Mouse (Mus musculus) hindbrain, embryonic 12.5 days (tissue): ENCODE measurements around the gene Rhbdd1. TPM values are rescaled to one million over a fixed set of nuclear protein-coding genes. Genes with fewer than 3 reads are reported as not detected.

ENCODE experiments used
- ATAC-seq: fragments of 200-750 bp; cut with Nextera tagmentation; 2 replicates; pipeline ENCODE4 v1.8.0; 2017; ENCODE audit warnings: moderate TSS enrichment; ENCODE audit not compliant: low FRiP score
- H3K27ac ChIP-seq: fragments of 300-500 bp; sonication (generic); 2 replicates; pipeline ENCODE4 v1.5.1; 2016; ENCODE audit warnings: mild to moderate bottlenecking
- H3K27me3 ChIP-seq: fragments of 300-500 bp; sonication (generic); 2 replicates; pipeline ENCODE4 v1.6.1; 2016; ENCODE audit warnings: mild to moderate bottlenecking
- H3K36me3 ChIP-seq: fragments of 300-500 bp; sonication (generic); 2 replicates; pipeline ENCODE4 v1.6.1; 2016; ENCODE audit warnings: mild to moderate bottlenecking
- H3K4me1 ChIP-seq: fragments of 300-500 bp; sonication (generic); 2 replicates; pipeline ENCODE4 v1.6.1; 2016
- H3K4me2 ChIP-seq: fragments of 300-500 bp; sonication (generic); replicated peaks from 2 replicates; pipeline ENCODE4 v1.6.1; 2016; ENCODE audit warnings: mild to moderate bottlenecking
- H3K4me3 ChIP-seq: fragments of 300-500 bp; sonication (generic); 2 replicates; pipeline ENCODE4 v1.5.1; 2016; ENCODE audit warnings: mild to moderate bottlenecking
- H3K9ac ChIP-seq: fragments of 300-500 bp; sonication (generic); 2 replicates; pipeline ENCODE4 v1.6.1; 2016; ENCODE audit warnings: mild to moderate bottlenecking, moderate library complexity
- H3K9me3 ChIP-seq: fragments of 300-500 bp; sonication (generic); replicated peaks from 2 replicates; pipeline ENCODE4 v1.6.1; 2016; ENCODE audit warnings: mild to moderate bottlenecking
- WGBS: fragments of 180-500 bp; shearing (Covaris S2); methylation state at CpG from one replicate; pipeline ENCODE4 v1.1.7; 2016; 5-methylcytosine and 5-hydroxymethylcytosine counted together
- polyA plus RNA-seq: library from polyadenylated mRNA; unstranded; fragments of >200 nt; fragmentation: Nextera tagmentation; extraction: Ambion mirVana; gene quantifications from 2 replicates; pipeline ENCODE4 v1.2.1, GENCODE M21; 2016

Gene Rhbdd1
- polyA plus RNA-seq, 1 experiment from 2014 or later: 7.9 TPM

DNA sequence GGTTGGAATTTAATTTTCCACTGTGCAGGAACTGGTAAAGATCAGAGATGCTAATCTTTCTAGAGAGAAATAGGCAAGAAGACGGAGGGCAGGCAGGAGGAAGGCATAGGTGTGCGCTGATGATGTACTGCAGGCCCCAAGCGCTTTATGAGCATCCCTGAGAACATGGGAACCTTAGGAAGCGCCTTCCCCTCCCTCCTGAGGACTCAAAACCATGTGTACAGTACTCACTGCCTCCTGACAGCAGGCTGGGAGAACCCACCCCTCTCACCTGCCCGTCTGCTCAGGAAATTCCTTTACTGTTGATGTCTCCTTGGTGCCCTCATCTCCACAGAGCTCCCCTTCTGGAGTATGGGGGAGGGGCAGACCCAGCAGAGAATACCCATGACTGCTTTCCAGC lies 95.3 kb downstream of the Rhbdd1 start:
- no peaks in the 10 kb centered on the region for H3K9me3 ChIP-seq
- WGBS: 75% methylated on average over 5 of the region's 5 CpGs
- H3K27me3 ChIP-seq: no peaks in the 10 kb centered on the region
- no peak for ATAC-seq
- peaks cover 10% of the 10 kb centered on the region for H3K4me1 ChIP-seq
- H3K9ac ChIP-seq: no peak overlapping the region
- H3K36me3 ChIP-seq: no peaks in the 10 kb centered on the region
- no peak overlapping the region for H3K4me3 ChIP-seq
- no peak overlapping the region for H3K27ac ChIP-seq
- H3K4me2 ChIP-seq: no peak overlapping the region

DNA sequence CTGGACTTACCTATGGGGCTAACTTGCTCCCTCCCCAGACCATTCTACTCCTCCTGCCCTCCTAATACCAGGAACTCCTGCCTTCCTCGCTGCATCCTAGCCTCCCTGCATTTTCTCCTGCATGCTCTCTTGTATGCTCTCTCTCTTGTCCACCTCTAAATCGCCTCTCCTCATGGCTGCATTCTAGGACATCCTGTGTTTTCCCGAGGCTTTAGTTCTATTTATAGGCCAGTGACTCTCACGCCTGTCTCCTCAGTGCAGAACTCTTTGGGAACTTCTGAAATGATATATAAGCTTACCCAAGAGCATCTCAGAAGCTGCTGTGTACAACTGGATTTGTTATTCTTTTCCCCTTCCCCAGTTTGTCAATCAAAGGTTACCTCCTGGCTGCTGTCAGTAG lies 95.8 kb downstream of the Rhbdd1 start:
- Histone ChIP-seq H3K9ac (no peak overlapping the region), H3K9me3 (no peaks in the 10 kb centered on the region), H3K4me1 (peaks cover 10% of the 10 kb centered on the region), H3K27ac (no peak overlapping the region), H3K4me3 (no peak overlapping the region), H3K36me3 (no peaks in the 10 kb centered on the region), H3K4me2 (no peak overlapping the region), H3K27me3 (no peaks in the 10 kb centered on the region)
- WGBS: 77% methylated on average over 4 of the region's 4 CpGs
- no peak for ATAC-seq

DNA sequence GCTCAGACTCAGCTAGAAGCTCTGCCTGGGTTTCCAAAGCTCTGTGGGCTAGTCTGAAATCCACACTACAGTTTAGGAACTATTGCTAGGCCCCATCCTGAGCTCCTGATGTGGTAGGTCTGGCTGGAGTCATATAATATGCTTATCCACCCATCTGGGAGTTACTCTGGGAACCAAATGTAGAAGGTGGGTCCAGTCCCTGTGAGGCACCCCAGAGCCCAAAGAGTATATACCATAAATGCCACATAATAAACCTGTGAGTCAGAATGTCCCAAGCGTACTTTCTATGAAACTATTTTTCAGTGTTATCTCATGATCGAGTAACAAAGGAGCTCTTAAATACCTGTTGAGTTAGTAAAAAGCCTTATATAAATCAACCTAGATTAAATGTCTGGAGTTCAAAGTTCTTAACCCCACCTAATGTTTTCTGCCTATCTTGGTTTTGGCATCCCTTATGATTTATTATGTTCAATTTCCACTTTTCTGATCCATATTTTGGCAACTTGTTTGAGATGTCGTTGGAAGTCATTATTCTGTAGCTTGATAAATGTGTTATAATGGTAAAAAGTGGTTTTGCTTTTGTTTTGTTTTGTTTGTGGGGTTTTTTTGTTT lies 98.3 kb downstream of the Rhbdd1 start:
- WGBS: 93% methylated on average over 3 of the region's 3 CpGs
- Histone ChIP-seq H3K27ac (no peak overlapping the region), H3K4me1 (peaks cover 10% of the 10 kb centered on the region), H3K9me3 (no peaks in the 10 kb centered on the region), H3K4me2 (no peak overlapping the region), H3K4me3 (no peak overlapping the region), H3K27me3 (no peaks in the 10 kb centered on the region), H3K36me3 (no peaks in the 10 kb centered on the region), H3K9ac (no peak overlapping the region)
- ATAC-seq: no peak

DNA sequence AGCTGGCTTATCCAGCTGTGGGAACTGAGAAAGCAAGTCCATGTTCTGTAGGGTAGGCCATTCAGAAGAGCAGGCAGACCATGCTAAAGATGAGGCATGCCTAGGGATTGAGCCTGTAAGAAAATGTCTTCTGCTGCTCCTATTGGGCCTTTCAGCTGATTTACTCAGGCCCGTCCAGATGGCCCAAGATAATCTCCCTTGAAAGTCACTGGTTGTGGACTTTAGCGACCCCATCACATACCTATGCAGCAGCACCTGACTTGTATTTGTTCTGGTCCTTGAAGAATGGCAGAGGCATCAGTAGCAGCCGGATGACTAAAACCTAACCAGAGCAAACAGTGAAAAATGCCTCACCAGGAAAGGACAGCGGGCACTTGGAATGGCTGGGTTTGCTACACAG lies 99.4 kb downstream of the Rhbdd1 start:
- Histone ChIP-seq H3K4me2 (no peak overlapping the region), H3K4me1 (peaks cover 10% of the 10 kb centered on the region), H3K36me3 (no peaks in the 10 kb centered on the region), H3K9ac (no peak overlapping the region), H3K9me3 (no peaks in the 10 kb centered on the region), H3K4me3 (no peak overlapping the region), H3K27ac (no peak overlapping the region), H3K27me3 (no peaks in the 10 kb centered on the region)
- ATAC-seq: no peak
- 85% methylated on average over 4 of the region's 4 CpGs for WGBS

DNA sequence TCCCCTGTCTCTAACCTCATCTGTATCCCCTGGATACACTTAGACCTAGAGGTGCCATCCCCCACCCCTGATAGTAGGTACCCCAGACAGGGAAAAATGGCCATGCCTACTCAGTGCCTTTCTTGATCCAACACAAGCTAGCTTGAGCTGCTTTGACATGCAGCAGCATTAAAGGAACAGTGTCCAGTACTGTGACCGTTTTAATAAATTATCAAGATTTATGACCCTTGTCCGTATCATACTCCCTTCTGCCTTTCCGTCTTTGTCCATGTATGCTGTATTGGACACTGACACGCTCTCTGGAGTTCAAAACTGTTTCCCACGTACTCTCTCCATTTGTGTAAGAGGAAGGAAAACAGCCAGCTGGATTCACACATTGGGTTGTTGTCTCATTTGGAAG lies 111.5 kb downstream of the Rhbdd1 start:
- H3K27ac ChIP-seq: no peak overlapping the region
- no peak overlapping the region for H3K9ac ChIP-seq
- H3K4me3 ChIP-seq: no peak overlapping the region
- no peaks in the 10 kb centered on the region for H3K9me3 ChIP-seq
- no peaks in the 10 kb centered on the region for H3K36me3 ChIP-seq
- no peak for ATAC-seq
- H3K27me3 ChIP-seq: no peaks in the 10 kb centered on the region
- WGBS: 92% methylated on average over 5 of the region's 5 CpGs
- peaks cover 5% of the 10 kb centered on the region; the same call in 1 of the 2 replicates for H3K4me1 ChIP-seq
- H3K4me2 ChIP-seq: no peak overlapping the region

DNA sequence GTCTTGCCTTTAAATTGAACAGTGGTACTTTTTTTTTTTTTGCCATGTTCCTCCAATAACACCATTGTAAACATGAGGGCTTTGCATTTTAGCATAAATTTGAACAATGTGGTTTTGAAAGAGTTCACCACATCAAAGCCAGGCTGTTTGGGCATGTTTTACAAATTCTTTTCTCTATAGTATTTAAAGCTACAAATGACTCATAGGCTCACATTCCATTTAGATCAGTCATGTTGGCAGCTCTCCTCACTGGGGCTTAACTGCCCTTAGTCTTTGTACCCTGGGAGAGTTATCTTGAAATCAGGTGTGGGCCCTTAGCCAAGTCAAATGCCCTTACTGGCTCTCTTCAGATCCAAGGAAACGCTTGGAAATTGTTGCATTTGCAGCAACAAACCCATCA lies 112.8 kb downstream of the Rhbdd1 start:
- no peak overlapping the region for H3K4me3 ChIP-seq
- no peak for ATAC-seq
- 71% methylated on average over 1 of the region's 1 CpGs for WGBS
- H3K36me3 ChIP-seq: no peaks in the 10 kb centered on the region
- H3K9ac ChIP-seq: no peak overlapping the region
- H3K4me1 ChIP-seq: peaks cover 11% of the 10 kb centered on the region
- no peaks in the 10 kb centered on the region for H3K9me3 ChIP-seq
- H3K27me3 ChIP-seq: no peaks in the 10 kb centered on the region
- no peak overlapping the region for H3K4me2 ChIP-seq
- H3K27ac ChIP-seq: no peak overlapping the region

DNA sequence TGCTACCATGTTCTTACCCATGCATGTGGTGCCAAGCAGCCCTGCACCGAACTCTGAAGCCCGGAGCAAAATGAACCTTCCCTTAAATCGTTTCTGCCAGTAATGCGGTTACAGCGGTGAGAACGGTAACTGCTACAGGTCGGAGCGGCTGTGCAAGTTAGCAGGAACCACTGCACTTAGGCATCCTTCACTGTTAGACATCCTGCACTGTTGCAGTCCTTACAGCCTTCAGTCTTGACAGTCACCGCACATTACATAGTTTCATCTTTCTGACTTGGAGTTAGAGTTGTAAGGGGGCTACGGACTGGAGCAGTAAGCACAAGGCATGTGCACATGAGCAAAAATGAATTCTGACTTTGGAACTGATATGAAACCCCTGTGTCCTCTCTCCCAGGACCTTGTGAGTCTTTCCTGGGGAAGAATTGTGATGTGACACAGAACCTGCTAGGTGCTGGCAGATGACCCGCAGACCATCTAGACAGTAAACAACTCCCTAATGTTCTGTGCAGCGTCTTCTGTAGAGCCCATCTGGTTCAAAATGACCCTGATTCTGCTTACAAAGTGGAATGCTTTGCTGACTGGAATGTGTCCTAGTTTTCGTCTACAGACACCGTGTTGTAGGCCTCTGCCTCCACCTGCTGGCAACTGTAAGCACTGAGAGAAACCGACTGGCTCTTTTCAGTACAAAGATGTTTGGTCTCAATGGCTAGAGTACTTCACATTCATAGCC lies 116.8 kb downstream of the Rhbdd1 start:
- Histone ChIP-seq H3K9ac (no peak overlapping the region), H3K4me2 (no peak overlapping the region), H3K36me3 (no peaks in the 10 kb centered on the region), H3K27ac (no peak overlapping the region; the same call in 1 of the 2 replicates), H3K9me3 (no peaks in the 10 kb centered on the region), H3K4me1 (peaks cover 11% of the 10 kb centered on the region), H3K4me3 (no peak overlapping the region), H3K27me3 (no peaks in the 10 kb centered on the region)
- peak; percentile 80 for ATAC-seq
- 62% methylated on average over 15 of the region's 15 CpGs for WGBS

DNA sequence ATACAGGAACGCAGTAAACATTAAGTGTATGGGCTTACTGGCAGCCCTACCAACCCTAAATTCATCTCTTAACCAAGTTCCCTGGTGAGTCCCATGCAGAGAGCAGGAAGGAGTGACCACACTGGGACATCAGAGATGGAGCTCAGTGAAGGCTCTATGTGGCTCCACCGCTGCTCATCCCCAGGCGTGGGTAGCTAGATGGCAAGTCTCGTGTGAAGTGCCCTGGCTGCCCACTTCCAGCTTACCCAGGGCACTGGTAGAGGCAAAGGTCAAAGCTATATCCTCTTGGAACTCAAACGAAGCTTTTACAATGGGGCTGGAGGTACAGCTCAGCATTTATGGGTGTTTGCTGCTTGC lies 117.4 kb downstream of the Rhbdd1 start:
- 89% methylated on average over 5 of the region's 5 CpGs for WGBS
- no peak overlapping the region for H3K4me3 ChIP-seq

DNA sequence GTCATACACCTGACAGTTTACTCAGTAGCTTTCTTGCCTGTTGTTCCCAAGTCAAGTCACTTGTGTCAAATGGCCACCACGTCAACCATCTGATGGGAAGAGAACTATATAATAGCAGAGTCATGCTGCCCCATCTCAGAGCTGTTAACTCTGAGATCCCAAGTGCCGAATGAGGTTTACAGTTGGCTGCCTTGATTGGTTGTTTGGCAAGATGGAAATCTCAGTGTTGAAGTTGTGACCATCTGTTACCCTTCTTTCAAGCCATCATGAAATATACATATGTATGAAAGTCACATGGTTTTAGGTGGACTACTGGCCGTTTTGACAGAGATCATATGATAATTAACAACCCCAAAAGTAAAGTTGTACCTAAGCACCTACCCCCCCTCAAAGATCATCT lies 121.0 kb downstream of the Rhbdd1 start:
- no peak for ATAC-seq
- Histone ChIP-seq H3K4me1 (peaks cover 6% of the 10 kb centered on the region), H3K27ac (no peak overlapping the region), H3K36me3 (no peaks in the 10 kb centered on the region), H3K9me3 (no peaks in the 10 kb centered on the region), H3K27me3 (no peaks in the 10 kb centered on the region), H3K4me3 (no peak overlapping the region), H3K4me2 (no peak overlapping the region), H3K9ac (no peak overlapping the region)
- WGBS: 63% methylated on average over 3 of the region's 3 CpGs

More for the DNA sequence above, 117.4 kb downstream of the Rhbdd1 start:
- no peaks in the 10 kb centered on the region for H3K36me3 ChIP-seq
- no peaks in the 10 kb centered on the region for H3K27me3 ChIP-seq
- H3K27ac ChIP-seq: no peak overlapping the region
- no peak overlapping the region for H3K4me2 ChIP-seq
- H3K9ac ChIP-seq: no peak overlapping the region
- ATAC-seq: peak; percentile 42
- no peaks in the 10 kb centered on the region for H3K9me3 ChIP-seq
- H3K4me1 ChIP-seq: peaks cover 7% of the 10 kb centered on the region

DNA sequence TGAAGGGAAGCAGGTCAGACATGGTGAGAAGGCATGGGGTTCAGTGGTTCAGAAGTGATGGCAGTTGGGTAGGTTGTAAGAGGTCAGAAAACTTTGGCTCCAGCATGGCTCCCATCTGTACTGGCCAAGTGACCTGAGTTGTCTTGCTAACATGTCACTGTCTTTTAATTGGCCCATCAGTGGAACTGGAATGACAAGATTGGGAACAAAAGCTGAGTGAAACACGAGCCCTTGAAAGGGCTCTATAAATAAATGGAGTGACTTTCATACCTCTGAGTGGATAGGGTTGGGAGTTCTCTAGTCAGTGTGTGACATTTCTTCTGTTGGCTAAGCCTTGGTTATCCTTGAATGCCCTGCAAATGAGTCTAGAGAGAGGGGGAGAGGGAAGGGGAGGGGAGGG lies 123.9 kb downstream of the Rhbdd1 start:
- WGBS: 56% methylated on average over 1 of the region's 1 CpGs
- H3K9ac ChIP-seq: no peak overlapping the region
- ATAC-seq: no peak

DNA sequence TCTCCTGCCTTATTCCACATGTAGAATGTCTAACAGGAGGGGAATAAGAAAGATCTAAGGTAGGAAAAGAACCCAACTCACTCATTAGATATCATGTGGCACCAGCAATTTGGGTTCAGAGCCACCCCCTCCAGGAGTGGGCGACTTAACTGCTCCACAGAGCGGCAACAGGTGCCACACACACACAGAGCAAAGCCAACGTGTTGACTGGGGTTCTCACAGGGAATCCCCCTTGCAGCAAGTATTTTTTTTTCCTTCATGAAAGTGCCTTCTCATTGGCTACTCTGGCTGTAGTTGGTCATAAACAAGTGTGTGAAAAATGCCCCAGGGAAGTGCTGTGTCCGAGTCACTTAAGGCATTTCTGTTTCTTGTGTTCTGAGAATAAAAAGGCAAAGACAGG lies 127.3 kb downstream of the Rhbdd1 start:
- H3K4me2 ChIP-seq: no peak overlapping the region
- H3K27ac ChIP-seq: no peak overlapping the region
- ATAC-seq: no peak
- 76% methylated on average over 4 of the region's 4 CpGs for WGBS
- H3K4me1 ChIP-seq: no peaks in the 10 kb centered on the region
- H3K4me3 ChIP-seq: no peak overlapping the region
- no peaks in the 10 kb centered on the region for H3K36me3 ChIP-seq
- H3K9ac ChIP-seq: no peak overlapping the region
- no peaks in the 10 kb centered on the region for H3K27me3 ChIP-seq
- no peaks in the 10 kb centered on the region for H3K9me3 ChIP-seq

More for the DNA sequence above, 123.9 kb downstream of the Rhbdd1 start:
- Histone ChIP-seq H3K27me3 (no peaks in the 10 kb centered on the region), H3K4me1 (no peaks in the 10 kb centered on the region), H3K27ac (no peak overlapping the region), H3K4me2 (no peak overlapping the region), H3K4me3 (no peak overlapping the region), H3K9me3 (no peaks in the 10 kb centered on the region), H3K36me3 (no peaks in the 10 kb centered on the region)

DNA sequence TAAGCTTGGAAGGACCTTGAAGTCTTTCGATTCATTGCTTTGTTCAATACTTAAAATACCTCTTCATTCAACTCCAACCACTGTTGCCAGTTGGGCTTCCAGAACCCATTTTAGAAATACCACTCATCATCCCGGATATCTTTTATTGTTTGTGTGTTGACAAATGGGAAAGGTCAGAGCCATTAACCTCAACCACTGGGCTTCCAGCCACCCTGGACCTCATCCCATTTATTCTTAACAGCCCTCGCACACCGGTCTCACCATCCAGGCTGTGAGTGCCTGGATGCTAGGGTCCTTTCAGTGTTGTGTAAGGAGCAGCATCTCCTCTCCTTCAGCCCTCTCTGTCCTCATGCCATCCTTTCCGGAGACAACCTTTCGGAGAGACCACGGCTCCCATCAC lies 129.8 kb downstream of the Rhbdd1 start:
- H3K4me3 ChIP-seq: no peak overlapping the region
- H3K9me3 ChIP-seq: no peaks in the 10 kb centered on the region
- H3K27me3 ChIP-seq: no peaks in the 10 kb centered on the region
- H3K36me3 ChIP-seq: no peaks in the 10 kb centered on the region
- no peak overlapping the region for H3K9ac ChIP-seq
- 84% methylated on average over 7 of the region's 7 CpGs for WGBS
- H3K4me2 ChIP-seq: no peak overlapping the region
- ATAC-seq: no peak
- H3K27ac ChIP-seq: no peak overlapping the region
- no peaks in the 10 kb centered on the region for H3K4me1 ChIP-seq

DNA sequence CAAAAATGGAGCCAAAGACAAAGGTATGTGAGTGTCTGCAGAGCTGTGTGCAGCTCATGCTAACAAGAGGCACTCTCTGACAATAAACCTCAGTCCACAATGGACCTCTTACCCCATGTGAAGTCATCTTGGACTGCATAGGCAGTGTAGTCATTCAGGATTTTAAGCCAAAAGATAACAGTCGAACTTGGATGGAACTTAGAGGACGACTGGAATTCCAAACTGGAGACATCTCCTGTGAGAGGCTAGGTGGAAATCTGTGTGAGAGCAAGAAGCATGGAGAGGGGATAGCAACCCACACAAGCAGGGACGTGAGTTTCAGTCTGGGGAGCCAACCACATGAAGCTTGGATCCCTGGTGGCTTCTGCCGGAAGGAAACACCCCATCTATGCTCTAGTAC lies 133.6 kb downstream of the Rhbdd1 start:
- no peak overlapping the region for H3K4me2 ChIP-seq
- H3K9me3 ChIP-seq: no peaks in the 10 kb centered on the region
- no peak overlapping the region for H3K4me3 ChIP-seq
- no peaks in the 10 kb centered on the region for H3K36me3 ChIP-seq
- H3K27ac ChIP-seq: no peak overlapping the region
- H3K9ac ChIP-seq: no peak overlapping the region
- no peak for ATAC-seq
- no peaks in the 10 kb centered on the region for H3K27me3 ChIP-seq
- 87% methylated on average over 4 of the region's 4 CpGs for WGBS
- H3K4me1 ChIP-seq: no peaks in the 10 kb centered on the region; the same call in 1 of the 2 replicates
